Mouse (Mus musculus) MEL (cell line): ENCODE results near the gene Mul1. TPM values are rescaled to one million over a fixed set of nuclear protein-coding genes. Genes with fewer than 3 reads are reported as not detected.

Source experiments
- DNase-seq: peaks from one replicate; pipeline ENCODE4 v3.0.0; 2011; ENCODE audit warnings: low read depth, low spot score
- H3K27ac ChIP-seq: 2 replicates; pipeline ENCODE4 v1.5.1; 2012; ENCODE audit warnings: low read depth, mild to moderate bottlenecking, control low read depth, low read length, moderate library complexity; ENCODE audit not compliant: control insufficient read depth
- H3K27me3 ChIP-seq, 2 experiments: fragments of 150-350 bp in 1 of 2; sonication (generic) in 1 of 2; 2 replicates each; pipeline ENCODE4 v1.6.1; 2012; ENCODE audit warnings: low read length in 2 of 2, mild to moderate bottlenecking in 2 of 2, improper control_type of control experiment in 1 of 2, moderate library complexity in 1 of 2; ENCODE audit not compliant: insufficient read depth in 2 of 2, control insufficient read depth in 1 of 2
- H3K36me3 ChIP-seq, 2 experiments: 2 replicates each; pipeline ENCODE4 v1.6.1; 2012 to 2014; ENCODE audit warnings: low read length in 2 of 2, improper control_type of control experiment in 1 of 2, inconsistent platforms in 1 of 2, mild to moderate bottlenecking in 1 of 2; ENCODE audit not compliant: insufficient read depth in 2 of 2, control insufficient read depth in 1 of 2
- H3K4me1 ChIP-seq, 2 experiments: fragments of 150-350 bp in 1 of 2; sonication (generic) in 1 of 2; 2 replicates each; pipeline ENCODE4 v1.6.1; 2012; ENCODE audit warnings: low read length in 2 of 2, improper control_type of control experiment in 1 of 2, mild to moderate bottlenecking in 1 of 2; ENCODE audit not compliant: insufficient read depth in 2 of 2, control insufficient read depth in 1 of 2
- H3K4me3 ChIP-seq, 2 experiments: fragments of 150-350 bp in 1 of 2; sonication (generic) in 1 of 2; 2 replicates each; pipeline ENCODE4 v1.5.1; 2012; ENCODE audit warnings: low read depth in 2 of 2, low read length in 2 of 2, mild to moderate bottlenecking in 2 of 2, moderate library complexity in 2 of 2, control low read depth in 1 of 2, improper control_type of control experiment in 1 of 2; ENCODE audit not compliant: control insufficient read depth in 1 of 2, insufficient read depth in 1 of 2
- H3K79me2 ChIP-seq: 2 replicates; pipeline ENCODE4 v1.6.1; 2012; ENCODE audit warnings: mild to moderate bottlenecking, low read length, moderate library complexity; ENCODE audit not compliant: control insufficient read depth, poor library complexity, insufficient read depth
- H3K9ac ChIP-seq: 2 replicates; pipeline ENCODE4 v1.6.1; 2012; ENCODE audit warnings: low read depth, mild to moderate bottlenecking, control low read depth, low read length, moderate library complexity; ENCODE audit not compliant: control insufficient read depth, poor library complexity, severe bottlenecking
- H3K9me3 ChIP-seq: fragments of 150-350 bp; sonication (generic); replicated peaks from 2 replicates; pipeline ENCODE4 v1.6.1; 2012; ENCODE audit warnings: mild to moderate bottlenecking, low read length, improper control_type of control experiment, moderate library complexity; ENCODE audit not compliant: insufficient read depth
- BHLHE40 ChIP-seq: IDR thresholded peaks from 2 replicates; pipeline ENCODE4 v1.6.1; 2012; ENCODE audit warnings: low read depth, mild to moderate bottlenecking, inconsistent platforms, low read length, improper control_type of control experiment, borderline replicate concordance
- CHD2 ChIP-seq: IDR thresholded peaks from 2 replicates; pipeline ENCODE4 v1.6.1; 2011; ENCODE audit warnings: low read length, improper control_type of control experiment
- CTCF ChIP-seq, 3 experiments: IDR thresholded peaks in 2 of 3; conservative IDR thresholded peaks in 1 of 3; 2 replicates each; pipeline ENCODE4 v1.5.1; 2011 to 2012; ENCODE audit warnings: low read length in 3 of 3, low read depth in 2 of 3, mild to moderate bottlenecking in 2 of 3, improper control_type of control experiment in 1 of 3, inconsistent platforms in 1 of 3, mixed read lengths in 1 of 3, moderate library complexity in 1 of 3; ENCODE audit not compliant: control insufficient read depth in 1 of 3, insufficient read depth in 1 of 3, poor library complexity in 1 of 3, severe bottlenecking in 1 of 3
- E2F4 ChIP-seq: IDR thresholded peaks from 2 replicates; pipeline ENCODE4 v1.6.1; 2011; ENCODE audit warnings: low read depth, low read length, improper control_type of control experiment, borderline replicate concordance
- EP300 ChIP-seq, 2 experiments: IDR thresholded peaks; 2 replicates each; pipeline ENCODE4 v1.6.1; 2011; ENCODE audit warnings: improper control_type of control experiment in 2 of 2, low read length in 2 of 2, low read depth in 1 of 2, mild to moderate bottlenecking in 1 of 2
- ETS1 ChIP-seq: IDR thresholded peaks from 2 replicates; pipeline ENCODE4 v1.6.1; 2012; ENCODE audit warnings: low read depth, mild to moderate bottlenecking, inconsistent platforms, low read length, improper control_type of control experiment, moderate library complexity
- GATA1 ChIP-seq: IDR thresholded peaks from 2 replicates; pipeline ENCODE4 v1.6.1; 2011; ENCODE audit warnings: low read depth, low read length, improper control_type of control experiment
- HCFC1 ChIP-seq: IDR thresholded peaks from 2 replicates; pipeline ENCODE4 v1.6.1; 2012; ENCODE audit warnings: low read depth, mild to moderate bottlenecking, inconsistent platforms, low read length, improper control_type of control experiment, moderate library complexity
- JUND ChIP-seq: IDR thresholded peaks from 2 replicates; pipeline ENCODE4 v1.6.1; 2011; ENCODE audit warnings: low read depth, mild to moderate bottlenecking, improper control_type of control experiment, low read length
- KAT2A ChIP-seq: conservative IDR thresholded peaks from 2 replicates; pipeline ENCODE4 v1.6.1; 2012; ENCODE audit warnings: low read depth, low read length, improper control_type of control experiment, inconsistent platforms
- MAFK ChIP-seq: IDR thresholded peaks from 2 replicates; pipeline ENCODE4 v1.6.1; 2011; ENCODE audit warnings: low read depth, mild to moderate bottlenecking, low read length, improper control_type of control experiment, borderline replicate concordance
- MAX ChIP-seq: IDR thresholded peaks from 2 replicates; pipeline ENCODE4 v1.6.1; 2011; ENCODE audit warnings: low read length, improper control_type of control experiment
- MAZ ChIP-seq: IDR thresholded peaks from 2 replicates; pipeline ENCODE4 v1.6.1; 2012; ENCODE audit warnings: low read depth, mild to moderate bottlenecking, inconsistent platforms, low read length, improper control_type of control experiment
- MEF2A ChIP-seq: IDR thresholded peaks from 2 replicates; pipeline ENCODE4 v1.6.1; 2014; ENCODE audit warnings: low read depth, mild to moderate bottlenecking, inconsistent platforms, low read length, improper control_type of control experiment; ENCODE audit not compliant: poor library complexity, insufficient replicate concordance, severe bottlenecking; ENCODE audit errors: extremely low read depth
- MXI1 ChIP-seq: IDR thresholded peaks from 2 replicates; pipeline ENCODE4 v1.6.1; 2011; ENCODE audit warnings: mild to moderate bottlenecking, low read depth, low read length, improper control_type of control experiment
- MYC ChIP-seq: IDR thresholded peaks from 2 replicates; pipeline ENCODE4 v1.6.1; 2011; ENCODE audit warnings: low read depth, mild to moderate bottlenecking, low read length, improper control_type of control experiment, moderate library complexity
- NRF1 ChIP-seq: IDR thresholded peaks from 2 replicates; pipeline ENCODE4 v1.6.1; 2014; ENCODE audit warnings: low read depth, mild to moderate bottlenecking, inconsistent platforms, low read length, improper control_type of control experiment, moderate library complexity; ENCODE audit not compliant: poor library complexity, insufficient read depth, severe bottlenecking
- POLR2AphosphoS2 ChIP-seq: IDR thresholded peaks from 2 replicates; pipeline ENCODE4 v1.6.1; 2011; ENCODE audit warnings: low read length, improper control_type of control experiment
- RAD21 ChIP-seq: IDR thresholded peaks from 2 replicates; pipeline ENCODE4 v1.6.1; 2011; ENCODE audit warnings: mild to moderate bottlenecking, low read depth, low read length, improper control_type of control experiment
- RCOR1 ChIP-seq: IDR thresholded peaks from 2 replicates; pipeline ENCODE4 v1.6.1; 2012; ENCODE audit warnings: low read depth, mild to moderate bottlenecking, inconsistent platforms, low read length, improper control_type of control experiment
- SIN3A ChIP-seq: IDR thresholded peaks from 2 replicates; pipeline ENCODE4 v1.6.1; 2012; ENCODE audit warnings: low read length, improper control_type of control experiment, inconsistent platforms
- SMC3 ChIP-seq: IDR thresholded peaks from 2 replicates; pipeline ENCODE4 v1.6.1; 2011; ENCODE audit warnings: low read depth, low read length, improper control_type of control experiment
- TAL1 ChIP-seq: IDR thresholded peaks from 2 replicates; pipeline ENCODE4 v1.6.1; 2012; ENCODE audit warnings: mild to moderate bottlenecking, inconsistent platforms, low read length, moderate library complexity, mixed read lengths
- TBP ChIP-seq: IDR thresholded peaks from 2 replicates; pipeline ENCODE4 v1.8.0; 2011; ENCODE audit warnings: low read depth, low read length, improper control_type of control experiment
- TCF12 ChIP-seq: IDR thresholded peaks from 2 replicates; pipeline ENCODE4 v1.6.1; 2014; ENCODE audit warnings: low read depth, mild to moderate bottlenecking, inconsistent platforms, low read length, improper control_type of control experiment, moderate library complexity
- USF1 ChIP-seq: IDR thresholded peaks from 2 replicates; pipeline ENCODE4 v1.6.1; 2014; ENCODE audit warnings: low read depth, mild to moderate bottlenecking, inconsistent platforms, low read length, improper control_type of control experiment, moderate library complexity
- ZC3H11A ChIP-seq: IDR thresholded peaks from 2 replicates; pipeline ENCODE4 v1.6.1; 2012; ENCODE audit warnings: low read depth, mild to moderate bottlenecking, inconsistent platforms, low read length, improper control_type of control experiment
- ZKSCAN1 ChIP-seq: IDR thresholded peaks from 2 replicates; pipeline ENCODE4 v1.6.1; 2012; ENCODE audit warnings: low read depth, mild to moderate bottlenecking, inconsistent platforms, low read length, improper control_type of control experiment, moderate library complexity
- ZNF384 ChIP-seq: IDR thresholded peaks from 2 replicates; pipeline ENCODE4 v1.6.1; 2012; ENCODE audit warnings: low read depth, mild to moderate bottlenecking, inconsistent platforms, low read length, improper control_type of control experiment
- polyA plus RNA-seq, 2 experiments: library from polyadenylated mRNA; stranded (reverse) in 1 of 2; unstranded in 1 of 2; fragments of >175 nt in 1 of 2; fragments of >200 nt in 1 of 2; gene quantifications; 2 replicates each; pipeline versions ENCODE4 v1.2.1 to v1.2.4; 2012; ENCODE audit warnings: low replicate concordance in 2 of 2, low read depth in 1 of 2; ENCODE audit not compliant: insufficient read length in 2 of 2, insufficient read depth in 1 of 2, missing spikeins in 1 of 2
- total RNA-seq: library from RNA; depleted of rRNA; stranded (reverse); fragments of 300-350 nt; gene quantifications from 2 replicates; pipeline ENCODE4 v1.2.3, GENCODE M21; 2012

Mul1 gene
- total and polyA plus RNA-seq, 3 experiments: 31.3 to 31.9 TPM; not detected in 1

- TF ChIP-seq RCOR1 (no peak), ETS1 (no peak), MAX (peak; percentile 26; the same call in 1 of the 2 replicates), HCFC1 (no peak)
Measured at GRCm38 (mm10) chr4:138426778-138427705, 7.4 kb upstream of the Mul1 start (continued).

DNA sequence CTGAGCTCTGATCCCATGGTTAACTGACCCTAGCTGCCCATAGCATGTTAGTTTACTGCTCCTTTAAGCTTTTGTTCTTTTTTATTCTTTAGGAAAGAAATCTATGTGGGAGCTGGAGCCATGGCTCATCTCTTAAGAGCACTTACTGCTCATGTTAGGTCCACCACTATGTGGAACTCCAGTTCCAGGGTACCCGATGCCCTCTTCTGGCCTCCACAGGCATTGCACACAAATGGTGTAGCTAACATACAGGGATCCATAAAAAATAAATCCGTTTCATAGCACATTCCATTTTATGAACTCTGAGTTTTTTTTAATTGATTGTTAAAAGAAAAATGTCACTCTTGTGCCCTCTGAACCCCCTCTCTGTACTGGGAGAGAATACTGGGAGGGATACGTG, 4.7 kb upstream of the Mul1 start:
- Histone ChIP-seq H3K4me1 (peaks cover 6 to 24% of the 10 kb centered on the region in 2 experiments), H3K9me3 (no peaks in the 10 kb centered on the region), H3K4me3 (no peak overlapping the region), H3K9ac (no peak overlapping the region), H3K79me2 (peaks cover 4% of the 10 kb centered on the region), H3K36me3 (peaks cover 0 to 12% of the 10 kb centered on the region in 2 experiments; a peak in 2 of 4 replicates), H3K27ac (no peak overlapping the region), H3K27me3 (no peaks in the 10 kb centered on the region)
- DNase-seq: peak; percentile 78
- TF ChIP-seq MEF2A (no peak), TBP (no peak), EP300 (IDR thresholded peaks at IDR 0.05; ENCODE audit: low read depth in 1 of 2, low read length in 2 of 2) (no peak), MAFK (no peak), SMC3 (peak; percentile 58), MAX (no peak), KAT2A (no peak), E2F4 (no peak), SIN3A (no peak), JUND (no peak), POLR2AphosphoS2 (no peak), ZNF384 (no peak), TAL1 (no peak), ZKSCAN1 (no peak), ZC3H11A (no peak), RAD21 (peak; percentile 48), BHLHE40 (no peak), CTCF (IDR thresholded peaks at IDR 0.05 in 2 of 3, conservative IDR thresholded peaks at IDR 0.05 in 1 of 3; ENCODE audit: control insufficient read depth in 1 of 3, insufficient read depth in 1 of 3, low read depth in 2 of 3, low read length in 3 of 3, poor library complexity in 1 of 3, severe bottlenecking in 1 of 3) (peak; percentile 63 to 74 (median 66)), HCFC1 (no peak), MAZ (no peak), USF1 (no peak), NRF1 (no peak), CHD2 (no peak), GATA1 (no peak), MXI1 (no peak), MYC (no peak), TCF12 (no peak)
